Mouse (Mus musculus): ENCODE data around the gene Lmf1. TPM values are rescaled to one million over a fixed set of nuclear protein-coding genes. Genes with fewer than 3 reads are reported as not detected.

Lmf1 gene
- total RNA-seq, 2 experiments from 2014 or later: 26.2 to 28.0 TPM

GRCm38 (mm10) chr17:25567261-25567660, 11.6 kb upstream of the Lmf1 start:
- intact Hi-C loops (cut with DNase I): no loop called here
- DNase-seq: no peak

- intact Hi-C loops (cut with DNase I): loop anchor here (2.0 kb wide), 1 partner anchor 129 kb away; no protein-coding TSS in a partner anchor
- peak; percentile 67 to 78 for DNase-seq
Observed at GRCm38 (mm10) chr17:25567745-25568144, 11.1 kb upstream of the Lmf1 start.

- DNase-seq: no peak
- intact Hi-C loops (cut with DNase I): loop anchor here (2.0 kb wide), 1 partner anchor 129 kb away; no protein-coding TSS in a partner anchor
Observed at GRCm38 (mm10) chr17:25568206-25568605, 10.7 kb upstream of the Lmf1 start.

DNA sequence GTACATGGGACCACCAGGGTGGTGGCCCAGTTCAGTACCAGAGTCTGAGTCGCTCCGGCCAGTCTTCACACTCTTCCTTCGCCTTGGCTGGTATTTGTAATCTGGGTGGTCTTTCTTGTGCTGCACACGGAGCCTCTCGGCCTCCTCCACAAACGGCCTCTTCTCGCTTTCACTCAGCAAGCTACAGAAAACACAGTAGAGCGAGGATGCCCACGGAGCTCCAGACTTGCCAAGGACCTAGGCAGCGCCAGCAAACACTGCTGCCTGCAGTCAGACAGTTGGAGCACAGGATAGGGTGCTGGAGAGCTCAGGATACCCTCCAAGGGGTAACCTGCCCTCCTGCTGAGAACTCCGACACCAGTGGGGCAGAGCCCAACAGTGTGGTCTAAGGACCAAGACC, 10.0 kb upstream of the Lmf1 start:
- DNase-seq: no peak
- intact Hi-C loops (cut with DNase I): loop anchor here (2.0 kb wide), 1 partner anchor 128 kb away; no protein-coding TSS in a partner anchor

GRCm38 (mm10) chr17:25569833-25570647, 8.8 kb upstream of the Lmf1 start:
- no peak for DNase-seq
- intact Hi-C loops (cut with DNase I): loop anchor here (2.0 kb wide), 1 partner anchor 127 kb away; no protein-coding TSS in a partner anchor

GRCm38 (mm10) chr17:25570648-25571452, 8.0 kb upstream of the Lmf1 start, which contains the start of gene Sox8:
Sox8 (minus strand) TSS chr17:25570686.
- intact Hi-C loops (cut with DNase I): no loop called here

DNA sequence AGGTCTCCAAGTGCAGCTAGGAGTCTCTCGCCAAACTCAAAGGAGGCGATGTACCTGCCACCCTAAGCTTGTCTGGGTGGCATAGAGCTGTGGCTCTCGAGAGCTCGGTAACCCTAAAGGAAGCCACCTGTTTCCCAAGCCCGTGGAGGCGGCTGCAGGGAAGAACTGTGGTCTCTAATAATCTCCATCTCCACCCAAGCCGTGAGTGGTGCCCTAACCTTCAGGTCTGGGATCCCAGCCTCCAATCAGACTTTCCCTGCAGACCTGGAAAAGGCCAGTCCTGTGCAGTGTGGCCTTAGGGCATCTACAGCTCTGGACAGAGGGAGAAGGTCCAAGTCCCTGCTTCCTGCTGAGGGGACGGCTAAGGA, 7.4 kb upstream of the Lmf1 start:
- intact Hi-C loops (cut with DNase I): no loop called here
- DNase-seq: no peak

More at GRCm38 (mm10) chr17:25570648-25571452, 8.0 kb upstream of the Lmf1 start, which contains the start of gene Sox8:
- peak; percentile 84 to 87 for DNase-seq

DNA sequence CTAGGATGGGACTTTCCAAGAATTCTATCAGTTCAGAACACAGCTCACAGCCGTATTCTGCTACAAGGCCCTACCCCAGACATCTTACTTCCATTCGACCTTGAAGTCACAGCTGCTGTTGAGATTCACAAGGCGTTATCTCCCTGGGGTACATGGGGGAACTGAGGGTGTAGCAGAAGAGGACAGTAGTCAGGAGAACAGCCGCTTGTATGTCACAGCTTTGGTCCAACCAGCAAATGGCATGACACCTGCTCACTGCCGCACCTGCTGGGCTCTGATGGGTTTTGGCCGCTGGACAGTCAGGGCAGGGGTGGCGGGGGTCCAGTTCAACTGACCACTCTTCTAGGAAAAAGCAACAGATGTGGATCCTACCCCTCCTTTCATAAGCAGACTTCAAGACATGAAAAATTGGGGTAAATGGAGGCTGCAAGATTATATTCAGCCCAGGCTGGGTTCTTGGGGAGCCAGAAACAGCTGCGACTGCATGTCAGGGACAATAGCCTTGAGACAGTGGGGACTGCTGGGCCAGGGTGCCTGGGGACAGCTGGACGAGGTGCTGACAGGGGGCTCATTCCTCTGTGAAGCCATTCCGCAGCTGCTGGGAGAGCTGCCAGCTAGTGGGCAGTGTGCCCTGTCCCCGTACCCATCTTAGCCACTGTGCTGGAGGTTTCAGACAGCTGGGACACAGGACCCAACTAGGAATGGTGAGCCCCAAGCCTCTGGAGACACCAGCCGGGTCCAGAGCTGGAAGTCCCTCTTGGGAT, 3.5 kb upstream of the Lmf1 start:
- peak; percentile 40 to 70 for DNase-seq
- intact Hi-C loops (cut with DNase I): loop anchor here (5.0 kb wide), 1 partner anchor 227 kb away; no protein-coding TSS in a partner anchor

DNA sequence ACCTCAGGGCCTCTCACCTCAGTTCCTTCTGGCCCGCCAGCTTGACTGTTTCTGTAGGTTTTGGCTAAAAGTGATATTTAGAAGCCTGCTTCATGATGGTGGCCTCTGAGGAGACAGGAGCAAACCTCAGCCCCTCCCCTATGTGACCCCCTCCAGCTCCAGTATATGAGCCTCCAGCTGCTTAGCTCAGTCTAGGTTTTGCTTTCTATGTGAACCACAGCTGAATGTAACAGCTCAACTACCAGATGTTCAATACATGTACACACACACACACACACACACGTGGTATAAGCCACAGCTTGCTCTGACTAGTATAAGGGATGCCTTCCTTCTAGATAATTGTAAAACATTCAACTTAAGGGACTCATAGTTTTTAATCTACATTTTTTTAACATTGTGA, 2.9 kb upstream of the Lmf1 start:
- DNase-seq: no peak
- intact Hi-C loops (cut with DNase I): loop anchor here (5.0 kb wide), 1 partner anchor 226 kb away; no protein-coding TSS in a partner anchor

GRCm38 (mm10) chr17:25577263-25577662, 1.6 kb upstream of the Lmf1 start:
- intact Hi-C loops (cut with DNase I): loop anchor here (5.0 kb wide), 1 partner anchor 225 kb away; no protein-coding TSS in a partner anchor
- DNase-seq: no peak

- no peak for DNase-seq
- intact Hi-C loops (cut with DNase I): loop anchor here (5.0 kb wide), 1 partner anchor 225 kb away; no protein-coding TSS in a partner anchor
Observed at GRCm38 (mm10) chr17:25577702-25578101, 1.2 kb upstream of the Lmf1 start.

- DNase-seq: no peak
- intact Hi-C loops (cut with DNase I): loop anchor here (5.0 kb wide), 1 partner anchor 223 kb away; no protein-coding TSS in a partner anchor
Observed at GRCm38 (mm10) chr17:25579332-25580047, 605 bp downstream of the Lmf1 start.

GRCm38 (mm10) chr17:25582076-25582475, 3.2 kb downstream of the Lmf1 start:
- intact Hi-C loops (cut with DNase I): no loop called here
- no peak for DNase-seq

- intact Hi-C loops (cut with DNase I): no loop called here
- no peak for DNase-seq
Observed at GRCm38 (mm10) chr17:25583099-25583498, 4.2 kb downstream of the Lmf1 start.

GRCm38 (mm10) chr17:25583858-25584257, 5.0 kb downstream of the Lmf1 start:
- DNase-seq: no peak
- intact Hi-C loops (cut with DNase I): no loop called here

DNA sequence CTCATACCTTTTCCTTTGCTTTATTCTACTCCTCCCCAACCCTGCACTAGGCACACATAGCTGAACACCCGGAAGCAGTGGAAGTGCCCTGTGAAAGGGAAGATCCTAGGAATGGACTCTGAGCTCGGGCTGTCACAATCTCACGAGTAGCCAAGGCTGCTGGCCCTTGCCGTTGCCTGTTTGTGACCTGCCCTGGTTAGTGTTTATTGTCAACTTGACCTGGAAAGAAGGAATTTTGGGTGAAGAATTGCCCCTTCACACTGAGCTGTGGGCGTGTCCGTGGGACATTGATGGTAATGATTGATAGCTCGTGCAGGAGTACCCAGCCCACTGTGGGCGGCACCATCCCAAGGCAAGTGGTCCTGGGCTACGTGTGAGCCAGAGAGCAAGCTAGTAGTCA, 5.8 kb downstream of the Lmf1 start:
- intact Hi-C loops (cut with DNase I): no loop called here
- no peak for DNase-seq

GRCm38 (mm10) chr17:25590068-25590467, 11.2 kb downstream of the Lmf1 start:
- intact Hi-C loops (cut with DNase I): no loop called here
- no peak for DNase-seq

GRCm38 (mm10) chr17:25590985-25591384, 12.1 kb downstream of the Lmf1 start:
- intact Hi-C loops (cut with DNase I): no loop called here

DNA sequence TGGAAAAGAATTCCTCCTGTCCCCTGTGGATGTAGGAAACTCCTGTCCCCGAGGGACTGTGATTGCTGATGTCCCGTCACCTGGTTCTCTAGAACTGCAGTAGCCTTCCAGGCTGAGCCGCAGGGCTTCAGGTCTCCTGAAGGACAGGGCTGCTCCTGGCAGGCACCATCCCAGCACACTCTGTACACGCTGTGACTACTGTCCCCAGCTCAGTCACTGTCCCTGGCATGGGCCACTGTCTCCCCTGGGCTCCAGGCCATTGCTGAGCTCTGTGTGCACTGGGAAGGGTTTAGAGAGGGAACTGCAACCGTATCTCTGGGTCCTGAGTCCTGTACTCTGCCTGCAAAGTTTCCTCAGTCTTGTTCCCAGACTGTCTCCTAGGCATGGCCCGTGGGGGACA, 13.5 kb downstream of the Lmf1 start:
- intact Hi-C loops (cut with DNase I): no loop called here
- DNase-seq: peak in 1 of 2 experiments; percentile 20

More at GRCm38 (mm10) chr17:25590985-25591384, 12.1 kb downstream of the Lmf1 start:
- no peak for DNase-seq
